Mouse (Mus musculus) neutrophil, adult 59 days (primary cell): Measurements from ENCODE around the gene Dtl. TPM values are rescaled to one million over a fixed set of nuclear protein-coding genes. Genes with fewer than 3 reads are reported as not detected.

Source experiments
- total RNA-seq, 2 experiments: library from RNA; stranded (reverse); gene quantifications; 1 replicate in 1 of 2; 2 replicates in 1 of 2; pipeline ENCODE4 v1.2.4; 2023

Dtl gene
- 10 to 100 TPM; 33.9 to 36.3 TPM for total RNA-seq

GRCm38 (mm10) chr1:191575458-191576247, at the start of gene Dtl, which contains the start of gene Ints7:
Gene Dtl (minus strand): TSS chr1:191575544.
Gene Ints7 (plus strand): TSS chr1:191575636.

Other genes with a start within 250 kb of the Dtl start
- 1 to 10 TPM; 3.1 to 4.7 TPM for gene Tmem206, start 249.6 kb downstream of the Dtl start, total RNA-seq
- 100 to 1,000 TPM; 327 to 351 TPM for gene Ppp2r5a, start 172.3 kb downstream of the Dtl start, total RNA-seq
- gene Ints7, start 92 bp upstream of the Dtl start, total RNA-seq, result 10 to 100 TPM; 27.0 to 32.1 TPM
- 10 to 100 TPM; 72.8 to 75.1 TPM for gene Lpgat1, start 142.3 kb upstream of the Dtl start, total RNA-seq
- 10 to 100 TPM; 19.4 to 21.3 TPM for gene Nek2, start 245.9 kb upstream of the Dtl start, total RNA-seq